Mouse (Mus musculus) brain, embryonic 14.5 days (tissue): ENCODE measurements at regions not wholly inside any gene's neighbourhood (a gene's known extent, or its start where the extent isn't known, plus 50 kb on each side); places are given as distances from the start of the nearest gene placed in this dataset.
A peak's percentile ranks its signal among the peaks of the same experiment; 100 is the strongest.

Experiments used
- DNase-seq: peaks from one replicate; pipeline ENCODE4 v3.0.0-alpha.2; 2011; ENCODE audit warnings: low read depth
- CTCF ChIP-seq: fragments of 200-500 bp; IDR thresholded peaks from 2 replicates; pipeline ENCODE4 v1.5.1; 2012; ENCODE audit warnings: inconsistent platforms, mild to moderate bottlenecking, moderate library complexity, borderline replicate concordance; ENCODE audit not compliant: insufficient read depth, insufficient read length; ENCODE audit errors: extremely low read depth
- POLR2A ChIP-seq: fragments of 200-500 bp; IDR thresholded peaks from 2 replicates; pipeline ENCODE4 v1.6.1; 2012; ENCODE audit warnings: mild to moderate bottlenecking, inconsistent platforms, borderline replicate concordance; ENCODE audit not compliant: poor library complexity, insufficient read depth, insufficient read length, severe bottlenecking; ENCODE audit errors: extremely low read depth

- TF ChIP-seq POLR2A (no peak), CTCF (no peak)
- peak; percentile 83 for DNase-seq
These were observed 134.4 kb upstream of the Cttnbp2 start for GRCm38 (mm10) chr6:18648898-18649591.

- no peak for DNase-seq
- TF ChIP-seq CTCF (no peak), POLR2A (no peak)
These were observed 136.7 kb upstream of the Cttnbp2 start for GRCm38 (mm10) chr6:18651319-18651718.

- no peak for TF ChIP-seq CTCF
- TF ChIP-seq POLR2A = no peak
- DNase-seq = peak; percentile 15
These were observed 137.5 kb upstream of the Cttnbp2 start for GRCm38 (mm10) chr6:18652006-18652601.

GRCm38 (mm10) chr6:18654275-18654674 is 139.6 kb upstream of the Cttnbp2 start:
- no peak for TF ChIP-seq CTCF
- no peak for TF ChIP-seq POLR2A
- DNase-seq = peak; percentile 19

- TF ChIP-seq POLR2A = no peak
- TF ChIP-seq CTCF = no peak
- DNase-seq = no peak
These were observed 141.6 kb upstream of the Cttnbp2 start for GRCm38 (mm10) chr6:18656202-18656601.

- DNase-seq = peak; percentile 35
- TF ChIP-seq POLR2A (no peak), CTCF (no peak)
These were observed 142.2 kb upstream of the Cttnbp2 start for GRCm38 (mm10) chr6:18656772-18657401.

- TF ChIP-seq POLR2A = no peak
- no peak for TF ChIP-seq CTCF
- no peak for DNase-seq
These were observed 150.0 kb upstream of the Cttnbp2 start for GRCm38 (mm10) chr6:18664687-18665086.

GRCm38 (mm10) chr6:18665992-18666391 is 151.3 kb upstream of the Cttnbp2 start:
- TF ChIP-seq POLR2A = no peak
- TF ChIP-seq CTCF = no peak
- no peak for DNase-seq

- TF ChIP-seq POLR2A (no peak), CTCF (no peak)
- no peak for DNase-seq
These were observed 151.9 kb upstream of the Cttnbp2 start for GRCm38 (mm10) chr6:18666543-18666942.

- TF ChIP-seq CTCF = no peak
- TF ChIP-seq POLR2A = no peak
- DNase-seq = no peak
These were observed 156.0 kb upstream of the Cttnbp2 start for GRCm38 (mm10) chr6:18670677-18671076.

GRCm38 (mm10) chr6:18674584-18675250 is 160.1 kb upstream of the Cttnbp2 start:
- TF ChIP-seq POLR2A (no peak), CTCF (no peak)
- peak; percentile 58 for DNase-seq
